Mouse (Mus musculus) midbrain, embryonic 16.5 days (tissue): ENCODE measurements around the gene Slc27a2. TPM values are rescaled to one million over a fixed set of nuclear protein-coding genes. Genes with fewer than 3 reads are reported as not detected.

Experiments
- ATAC-seq: fragments of 200-750 bp; cut with Nextera tagmentation; 2 replicates; pipeline ENCODE4 v1.8.0; 2017; ENCODE audit warnings: moderate TSS enrichment
- H3K27ac ChIP-seq: fragments of 300-500 bp; sonication (generic); 2 replicates; pipeline ENCODE4 v1.5.1; 2014; ENCODE audit warnings: mild to moderate bottlenecking, low read length, mixed read lengths
- H3K27me3 ChIP-seq: fragments of 300-500 bp; sonication (generic); 2 replicates; pipeline ENCODE4 v1.6.1; 2014; ENCODE audit warnings: low read depth, low read length, mixed read lengths; ENCODE audit not compliant: control insufficient read depth, insufficient read depth
- H3K36me3 ChIP-seq: fragments of 300-500 bp; sonication (generic); 2 replicates; pipeline ENCODE4 v1.6.1; 2014; ENCODE audit warnings: mild to moderate bottlenecking, low read length, moderate library complexity, mixed read lengths; ENCODE audit not compliant: control insufficient read depth, insufficient read depth
- H3K4me1 ChIP-seq: fragments of 300-500 bp; sonication (generic); 2 replicates; pipeline ENCODE4 v1.6.1; 2014; ENCODE audit warnings: mild to moderate bottlenecking, low read length, mixed read lengths; ENCODE audit not compliant: control insufficient read depth, insufficient read depth
- H3K4me2 ChIP-seq: fragments of 300-500 bp; sonication (generic); 2 replicates; pipeline ENCODE4 v1.6.1; 2014; ENCODE audit warnings: mild to moderate bottlenecking, low read length, mixed read lengths
- H3K4me3 ChIP-seq: fragments of 300-500 bp; sonication (generic); 2 replicates; pipeline ENCODE4 v1.5.1; 2014; ENCODE audit warnings: low read depth, mild to moderate bottlenecking, low read length, moderate library complexity, mixed read lengths
- H3K9ac ChIP-seq: fragments of 300-500 bp; sonication (generic); 2 replicates; pipeline ENCODE4 v1.6.1; 2014; ENCODE audit warnings: low read depth, low read length, mixed read lengths
- H3K9me3 ChIP-seq: fragments of 300-500 bp; sonication (generic); replicated peaks from 2 replicates; pipeline ENCODE4 v1.6.1; 2014; ENCODE audit warnings: mild to moderate bottlenecking, low read length, mixed read lengths; ENCODE audit not compliant: control insufficient read depth, poor library complexity, severe bottlenecking
- WGBS: fragments of 180-500 bp; shearing (Covaris S2); extraction: QIAGEN DNeasy Blood & Tissue Kit; methylation state at CpG from one replicate; pipeline ENCODE4 v1.1.7; 2014; 5-methylcytosine and 5-hydroxymethylcytosine counted together
- polyA plus RNA-seq: library from polyadenylated mRNA; unstranded; fragments of >200 nt; fragmentation: Nextera tagmentation; extraction: Ambion mirVana; gene quantifications from 2 replicates; pipeline ENCODE4 v1.2.1, GENCODE M21; 2015

Gene Slc27a2
- polyA plus RNA-seq, 1 experiment from 2014 or later, result 14.0 TPM

DNA sequence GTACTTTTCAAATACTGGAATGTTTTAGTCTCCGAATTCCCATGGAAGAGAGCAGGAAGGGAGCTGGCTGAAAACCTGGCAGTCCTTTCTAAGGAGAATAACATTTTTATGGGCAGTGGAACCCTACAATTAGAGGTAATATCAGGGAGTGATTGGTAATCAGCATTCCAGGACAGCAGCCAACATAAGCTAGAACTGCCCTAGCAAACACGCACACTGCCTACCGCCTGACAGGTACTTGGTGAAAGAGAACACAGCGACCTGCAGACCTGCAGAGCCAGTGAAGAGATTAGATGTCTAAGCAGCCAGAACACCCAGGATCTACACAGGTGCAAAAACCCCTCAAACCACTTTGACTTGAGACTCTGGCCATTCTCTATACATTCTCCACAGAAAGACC is 20.5 kb downstream of the Slc27a2 start:
- 89% methylated on average over 4 of the region's 4 CpGs for WGBS
- Histone ChIP-seq H3K4me3 (no peak overlapping the region), H3K27ac (no peak overlapping the region), H3K4me2 (no peak overlapping the region), H3K9me3 (peaks cover 6% of the 10 kb centered on the region; the same call in 1 of the 2 replicates), H3K27me3 (no peaks in the 10 kb centered on the region), H3K9ac (no peak overlapping the region), H3K36me3 (peaks cover 9% of the 10 kb centered on the region; the same call in 1 of the 2 replicates), H3K4me1 (no peaks in the 10 kb centered on the region)
- ATAC-seq, result no peak

DNA sequence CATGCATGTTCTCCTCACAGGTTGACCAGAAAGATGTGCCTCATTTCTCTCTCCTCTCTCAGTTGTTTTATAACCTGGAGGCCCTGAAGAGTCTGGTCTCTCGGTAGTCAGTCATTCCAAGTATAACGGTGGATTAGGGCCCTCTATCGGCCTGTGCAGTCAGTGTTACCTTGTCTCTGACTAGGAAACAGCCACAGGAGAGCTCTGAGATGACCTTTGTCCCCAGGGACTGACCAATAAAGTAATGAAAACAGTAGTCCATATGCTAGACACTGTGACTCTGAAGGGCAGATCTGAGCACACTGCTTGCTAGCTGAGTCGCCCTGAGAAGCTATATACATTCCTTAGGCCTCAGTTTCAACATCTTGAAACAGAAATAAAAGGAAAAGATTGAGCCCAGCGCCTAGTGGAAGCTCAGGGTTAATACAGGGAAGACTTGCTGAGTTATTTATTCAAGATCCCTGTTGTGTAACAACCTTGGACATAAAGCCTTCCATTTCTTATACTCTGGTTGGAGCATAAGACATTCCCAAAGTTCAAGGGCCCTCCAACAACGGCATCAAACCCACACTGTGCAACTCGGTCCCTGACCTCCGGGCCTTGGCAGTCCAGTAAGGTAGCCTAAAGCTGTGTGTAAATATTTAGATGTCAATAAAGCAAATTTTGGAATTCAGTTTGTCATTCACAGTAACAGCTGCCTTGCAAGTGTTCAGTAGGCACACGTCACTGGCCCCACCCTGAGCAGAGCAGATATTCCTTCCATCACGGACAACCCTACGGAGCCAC is 23.4 kb downstream of the Slc27a2 start:
- peaks cover 15% of the 10 kb centered on the region; the same call in 1 of the 2 replicates for H3K36me3 ChIP-seq
- WGBS, result 86% methylated on average over 11 of the region's 11 CpGs
- H3K4me1 ChIP-seq, result no peaks in the 10 kb centered on the region
- ATAC-seq, result no peak
- H3K9ac ChIP-seq, result no peak overlapping the region
- no peak overlapping the region for H3K27ac ChIP-seq
- peaks cover 6% of the 10 kb centered on the region; the same call in 1 of the 2 replicates for H3K9me3 ChIP-seq
- no peaks in the 10 kb centered on the region for H3K27me3 ChIP-seq
- H3K4me2 ChIP-seq, result no peak overlapping the region
- no peak overlapping the region for H3K4me3 ChIP-seq

DNA sequence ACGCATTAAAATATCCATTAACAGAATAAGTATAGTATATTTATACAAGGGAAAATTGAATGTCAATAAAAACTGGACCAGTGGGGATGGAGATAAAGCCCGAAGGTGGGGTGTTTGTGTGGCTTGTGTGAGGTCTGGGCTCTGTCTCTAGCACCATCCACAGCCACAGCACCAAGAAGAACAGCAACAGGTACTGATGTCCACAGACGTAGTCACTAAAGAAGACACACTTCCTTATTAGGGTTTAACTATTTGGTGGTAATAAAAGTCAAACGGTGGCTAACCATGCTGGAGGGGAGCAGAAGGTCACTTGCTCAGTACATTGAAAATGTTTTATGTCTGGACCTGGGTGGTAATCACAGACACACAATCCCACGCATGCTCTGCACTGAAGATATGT is 25.2 kb downstream of the Slc27a2 start:
- no peaks in the 10 kb centered on the region for H3K27me3 ChIP-seq
- H3K4me1 ChIP-seq, result no peaks in the 10 kb centered on the region
- no peak overlapping the region for H3K4me2 ChIP-seq
- H3K9me3 ChIP-seq, result no peaks in the 10 kb centered on the region
- H3K9ac ChIP-seq, result no peak overlapping the region
- no peak overlapping the region for H3K27ac ChIP-seq
- no peak overlapping the region for H3K4me3 ChIP-seq
- 90% methylated on average over 5 of the region's 5 CpGs for WGBS
- ATAC-seq, result no peak
- H3K36me3 ChIP-seq, result peaks cover 18% of the 10 kb centered on the region; the same call in 1 of the 2 replicates

GRCm38 (mm10) chr2:126579282-126579681 is 27.1 kb downstream of the Slc27a2 start:
- no peak overlapping the region for H3K4me3 ChIP-seq
- H3K9me3 ChIP-seq, result no peaks in the 10 kb centered on the region
- ATAC-seq, result no peak
- no peak overlapping the region for H3K27ac ChIP-seq
- 88% methylated on average over 1 of the region's 1 CpGs for WGBS
- H3K9ac ChIP-seq, result no peak overlapping the region
- H3K27me3 ChIP-seq, result no peaks in the 10 kb centered on the region
- no peaks in the 10 kb centered on the region for H3K4me1 ChIP-seq
- H3K36me3 ChIP-seq, result peaks cover 18% of the 10 kb centered on the region; the same call in 1 of the 2 replicates
- H3K4me2 ChIP-seq, result no peak overlapping the region

DNA sequence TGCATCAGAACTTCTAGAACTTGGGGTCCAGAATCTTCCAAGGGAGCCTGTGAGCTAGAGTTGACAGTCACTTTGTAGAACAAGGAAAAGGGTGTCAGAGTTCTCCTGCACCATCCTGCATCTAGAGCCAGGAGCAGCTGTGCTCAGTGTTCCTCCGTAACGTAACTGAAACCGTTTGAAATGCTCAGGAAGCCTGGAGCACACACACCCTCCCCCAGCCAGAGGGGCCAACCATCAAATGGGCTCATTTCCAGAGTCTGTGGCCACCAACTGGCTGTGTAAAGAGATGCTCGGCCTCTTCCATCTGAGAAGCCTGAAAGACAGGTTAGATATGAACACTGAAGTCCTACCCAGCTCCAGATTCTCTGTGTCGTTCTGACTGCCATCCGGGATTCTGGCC is 31.8 kb downstream of the Slc27a2 start:
- Histone ChIP-seq H3K4me3 (no peak overlapping the region), H3K36me3 (peaks cover 17% of the 10 kb centered on the region), H3K27me3 (no peaks in the 10 kb centered on the region), H3K4me2 (no peak overlapping the region), H3K9ac (no peak overlapping the region), H3K4me1 (no peaks in the 10 kb centered on the region), H3K9me3 (no peaks in the 10 kb centered on the region), H3K27ac (no peak overlapping the region)
- no peak for ATAC-seq
- 82% methylated on average over 6 of the region's 6 CpGs for WGBS

- Histone ChIP-seq H3K4me1 (no peaks in the 10 kb centered on the region), H3K36me3 (peaks cover 16% of the 10 kb centered on the region), H3K27ac (no peak overlapping the region), H3K9me3 (no peaks in the 10 kb centered on the region), H3K9ac (no peak overlapping the region), H3K4me2 (no peak overlapping the region), H3K4me3 (no peak overlapping the region), H3K27me3 (no peaks in the 10 kb centered on the region)
- WGBS, result 87% methylated on average over 8 of the region's 8 CpGs
- no peak for ATAC-seq
Observed at GRCm38 (mm10) chr2:126584621-126585369, 32.6 kb downstream of the Slc27a2 start.

DNA sequence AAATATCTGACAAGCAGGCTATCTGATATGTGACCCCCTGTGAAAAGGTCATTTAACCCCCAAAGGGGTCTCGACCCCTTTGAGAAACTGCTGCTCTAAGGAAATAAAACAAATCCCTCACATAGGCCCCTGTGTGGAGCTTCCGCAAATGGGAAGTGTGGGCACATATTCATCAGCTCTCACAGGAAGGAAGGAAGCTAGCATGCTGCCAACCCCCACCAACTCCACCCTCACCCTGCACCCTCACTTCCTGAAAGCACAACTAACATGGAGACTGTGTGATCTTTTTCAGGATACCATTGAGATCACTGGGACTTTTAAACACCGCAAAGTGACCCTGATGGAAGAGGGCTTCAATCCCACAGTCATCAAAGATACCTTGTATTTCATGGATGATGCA is 35.3 kb downstream of the Slc27a2 start:
- Histone ChIP-seq H3K36me3 (peaks cover 13% of the 10 kb centered on the region), H3K27me3 (no peaks in the 10 kb centered on the region), H3K4me1 (no peaks in the 10 kb centered on the region), H3K9ac (no peak overlapping the region), H3K4me3 (no peak overlapping the region), H3K27ac (no peak overlapping the region), H3K9me3 (no peaks in the 10 kb centered on the region), H3K4me2 (no peak overlapping the region)
- WGBS, result 87% methylated on average over 3 of the region's 3 CpGs
- ATAC-seq, result no peak

- no peak overlapping the region for H3K27ac ChIP-seq
- H3K4me3 ChIP-seq, result no peak overlapping the region
- H3K4me2 ChIP-seq, result no peak overlapping the region
- H3K9me3 ChIP-seq, result no peaks in the 10 kb centered on the region
- 93% methylated on average over 4 of the region's 4 CpGs for WGBS
- no peak for ATAC-seq
- H3K4me1 ChIP-seq, result no peaks in the 10 kb centered on the region
- H3K36me3 ChIP-seq, result peaks cover 13% of the 10 kb centered on the region
- H3K27me3 ChIP-seq, result no peaks in the 10 kb centered on the region
- no peak overlapping the region for H3K9ac ChIP-seq
Observed at GRCm38 (mm10) chr2:126591304-126591703, 39.1 kb downstream of the Slc27a2 start.
